Mouse (Mus musculus) v-Abl transformed pro-B cells (cell line): ENCODE measurements at regions not wholly inside any gene's neighbourhood (a gene's known extent, or its start where the extent isn't known, plus 50 kb on each side); places are given as distances from the start of the nearest gene placed in this dataset.

ENCODE experiments used
- in situ Hi-C, 2 experiments: fragments of 400-800 bp; cut with MboI; formaldehyde crosslinking; loops; one replicate each; pipeline ENCODE4 v1.15.1; 2025; ENCODE audit not compliant: unreplicated experiment in 2 of 2

GRCm38 (mm10) chr7:117184011-117184410, 196.8 kb upstream of the Xylt1 start:
- in situ Hi-C loops = loop anchor here (5.0 to 25.0 kb wide), 3 partner anchors 453 to 487 kb away; no protein-coding TSS in a partner anchor

- in situ Hi-C loops = loop anchor here (10.0 to 25.0 kb wide), 2 partner anchors 451 to 481 kb away; no protein-coding TSS in a partner anchor
Observed at GRCm38 (mm10) chr7:117185891-117186290, 194.9 kb upstream of the Xylt1 start.

GRCm38 (mm10) chr7:117196611-117197010, 184.2 kb upstream of the Xylt1 start:
- in situ Hi-C loops = loop anchor here in 1 of 2 experiments (25.0 kb wide), 1 partner anchor 441 kb away; no protein-coding TSS in a partner anchor

GRCm38 (mm10) chr7:117226294-117226693, 154.5 kb upstream of the Xylt1 start:
- in situ Hi-C loops = no loop called here

- in situ Hi-C loops = no loop called here
Observed at GRCm38 (mm10) chr7:117229619-117230018, 151.2 kb upstream of the Xylt1 start.

- in situ Hi-C loops = no loop called here
Observed at GRCm38 (mm10) chr7:117256819-117257218, 124.0 kb upstream of the Xylt1 start.

GRCm38 (mm10) chr7:117258557-117258956, 122.2 kb upstream of the Xylt1 start:
- in situ Hi-C loops = no loop called here

- in situ Hi-C loops = no loop called here
Observed at GRCm38 (mm10) chr7:117259151-117259550, 121.6 kb upstream of the Xylt1 start.

GRCm38 (mm10) chr7:117259674-117260294, 121.0 kb upstream of the Xylt1 start:
- in situ Hi-C loops = no loop called here

- in situ Hi-C loops = no loop called here
Observed at GRCm38 (mm10) chr7:117260596-117260995, 120.2 kb upstream of the Xylt1 start.

- in situ Hi-C loops = no loop called here
Observed at GRCm38 (mm10) chr7:117263126-117263525, 117.7 kb upstream of the Xylt1 start.

- in situ Hi-C loops = no loop called here
Observed at GRCm38 (mm10) chr7:117264341-117264740, 116.4 kb upstream of the Xylt1 start.

- in situ Hi-C loops = no loop called here
Observed at GRCm38 (mm10) chr7:117268096-117268495, 112.7 kb upstream of the Xylt1 start.

GRCm38 (mm10) chr7:117269263-117269897, 111.4 kb upstream of the Xylt1 start:
- in situ Hi-C loops = no loop called here

GRCm38 (mm10) chr7:117278388-117278961, 102.3 kb upstream of the Xylt1 start:
- in situ Hi-C loops = no loop called here

- in situ Hi-C loops = no loop called here
Observed at GRCm38 (mm10) chr7:117282194-117282593, 98.6 kb upstream of the Xylt1 start.

- in situ Hi-C loops = no loop called here
Observed at GRCm38 (mm10) chr7:117285206-117285605, 95.6 kb upstream of the Xylt1 start.

- in situ Hi-C loops = no loop called here
Observed at GRCm38 (mm10) chr7:117285985-117286384, 94.8 kb upstream of the Xylt1 start.

- in situ Hi-C loops = no loop called here
Observed at GRCm38 (mm10) chr7:117303705-117304104, 77.1 kb upstream of the Xylt1 start.

- in situ Hi-C loops = no loop called here
Observed at GRCm38 (mm10) chr7:117310586-117311200, 70.1 kb upstream of the Xylt1 start.

- in situ Hi-C loops = no loop called here
Observed at GRCm38 (mm10) chr7:117311316-117311715, 69.5 kb upstream of the Xylt1 start.
